Mouse (Mus musculus) intestine, postnatal 0 days (tissue): ENCODE measurements at regions not wholly inside any gene's neighbourhood (a gene's known extent, or its start where the extent isn't known, plus 50 kb on each side); places are given as distances from the start of the nearest gene placed in this dataset.

ENCODE experiments used
- ATAC-seq: fragments of 200-750 bp; cut with Nextera tagmentation; 2 replicates; pipeline ENCODE4 v1.8.0; 2017; ENCODE audit warnings: mild to moderate bottlenecking, moderate TSS enrichment, moderate library complexity
- H3K27ac ChIP-seq: fragments of 300-500 bp; sonication (generic); 2 replicates; pipeline ENCODE4 v1.5.1; 2014; ENCODE audit warnings: mild to moderate bottlenecking, low read depth, low read length, moderate library complexity
- H3K27me3 ChIP-seq: fragments of 300-500 bp; sonication (generic); replicated peaks from 2 replicates; pipeline ENCODE4 v1.6.1; 2014; ENCODE audit warnings: low read length, mixed read lengths; ENCODE audit not compliant: control insufficient read depth, insufficient read depth
- H3K36me3 ChIP-seq: fragments of 300-500 bp; sonication (generic); 2 replicates; pipeline ENCODE4 v1.6.1; 2014; ENCODE audit warnings: mild to moderate bottlenecking, moderate library complexity; ENCODE audit not compliant: control insufficient read depth, insufficient read depth
- H3K4me1 ChIP-seq: fragments of 300-500 bp; sonication (generic); replicated peaks from 2 replicates; pipeline ENCODE4 v1.6.1; 2014; ENCODE audit warnings: antibody characterized with exemption, low read length, mixed read lengths; ENCODE audit not compliant: control insufficient read depth, insufficient read depth
- H3K4me2 ChIP-seq: fragments of 300-500 bp; sonication (generic); replicated peaks from 2 replicates; pipeline ENCODE4 v1.6.1; 2014; ENCODE audit warnings: low read depth, mild to moderate bottlenecking, moderate library complexity
- H3K4me3 ChIP-seq: fragments of 300-500 bp; sonication (generic); 2 replicates; pipeline ENCODE4 v1.5.1; 2014; ENCODE audit warnings: low read depth, low read length
- H3K9ac ChIP-seq: fragments of 300-500 bp; sonication (generic); 2 replicates; pipeline ENCODE4 v1.6.1; 2014; ENCODE audit warnings: mild to moderate bottlenecking, low read depth, low read length
- H3K9me3 ChIP-seq: fragments of 300-500 bp; sonication (generic); 2 replicates; pipeline ENCODE4 v1.6.1; 2016; ENCODE audit warnings: mixed run types; ENCODE audit not compliant: control insufficient read depth
- CTCF ChIP-seq: sonication (generic); IDR thresholded peaks from 2 replicates; pipeline ENCODE4 v1.5.1; 2016; ENCODE audit warnings: low read depth, mild to moderate bottlenecking, control low read depth, antibody characterized with exemption, moderate library complexity
- WGBS: fragments of 180-500 bp; shearing (Covaris S2); extraction: QIAGEN DNeasy Blood & Tissue Kit; methylation state at CpG from one replicate; pipeline ENCODE4 v1.1.7; 2014; 5-methylcytosine and 5-hydroxymethylcytosine counted together

- no peak overlapping the region for H3K27ac ChIP-seq
- no peaks in the 10 kb centered on the region for H3K36me3 ChIP-seq
- no peak overlapping the region for H3K9ac ChIP-seq
- 79% methylated on average over 2 of the region's 2 CpGs for WGBS
- H3K9me3 ChIP-seq = no peaks in the 10 kb centered on the region
- H3K4me1 ChIP-seq = no peaks in the 10 kb centered on the region
- TF ChIP-seq CTCF = no peak
- no peak overlapping the region for H3K4me2 ChIP-seq
- ATAC-seq = no peak
- no peaks in the 10 kb centered on the region for H3K27me3 ChIP-seq
- H3K4me3 ChIP-seq = no peak overlapping the region
Observed at GRCm38 (mm10) chr16:47938000-47938399, 345.5 kb upstream of the Dppa4 start.
